Mouse (Mus musculus) embryonic fibroblast, embryonic 13.5 days (primary cell): ENCODE measurements around the gene Irf5.

Experiments
- CTCF ChIP-seq: IDR thresholded peaks from 2 replicates; pipeline ENCODE4 v1.5.1; 2011; ENCODE audit warnings: mild to moderate bottlenecking, control low read depth, low read length, moderate library complexity, borderline replicate concordance; ENCODE audit not compliant: insufficient read depth
- POLR2A ChIP-seq: IDR thresholded peaks from 2 replicates; pipeline ENCODE4 v1.6.1; 2011; ENCODE audit warnings: low read depth, mild to moderate bottlenecking, control low read depth, low read length, moderate library complexity

GRCm38 (mm10) chr6:29507447-29508309 is 18.7 kb upstream of the Irf5 start, which contains the start of gene Kcp:
- TF ChIP-seq CTCF: no peak
- TF ChIP-seq POLR2A: no peak
